Mouse (Mus musculus) heart, postnatal 14 days (tissue): ENCODE measurements around the gene Slc35f4. TPM values are rescaled to one million over a fixed set of nuclear protein-coding genes. Genes with fewer than 3 reads are reported as not detected.
"Not testable (repeated sequence)": the region's sequence is repeated elsewhere in the genome, so short reads cannot be mapped to it uniquely, and the experiment has no call there.

ENCODE experiments used
- DNase-seq, 2 experiments: peaks; one replicate each; pipeline ENCODE4 v3.0.0; 2021 to 2022
- intact Hi-C: fragments of 180-260 bp; cut with DNase I; formaldehyde crosslinking; loops from one replicate; pipeline ENCODE4 v1.15.1; 2025
- microRNA-seq, 2 experiments: library from miRNA; unstranded; fragments of <30 nt; microRNA quantifications; one replicate each; pipeline ENCODE4 v1.2.0; 2021 to 2022
- total RNA-seq, 2 experiments: library from RNA; stranded (reverse); gene quantifications; 2 replicates each; pipeline ENCODE4 v1.2.3; 2021

The Slc35f4 gene
- total RNA-seq, 2 experiments from 2014 or later: not detected

DNA sequence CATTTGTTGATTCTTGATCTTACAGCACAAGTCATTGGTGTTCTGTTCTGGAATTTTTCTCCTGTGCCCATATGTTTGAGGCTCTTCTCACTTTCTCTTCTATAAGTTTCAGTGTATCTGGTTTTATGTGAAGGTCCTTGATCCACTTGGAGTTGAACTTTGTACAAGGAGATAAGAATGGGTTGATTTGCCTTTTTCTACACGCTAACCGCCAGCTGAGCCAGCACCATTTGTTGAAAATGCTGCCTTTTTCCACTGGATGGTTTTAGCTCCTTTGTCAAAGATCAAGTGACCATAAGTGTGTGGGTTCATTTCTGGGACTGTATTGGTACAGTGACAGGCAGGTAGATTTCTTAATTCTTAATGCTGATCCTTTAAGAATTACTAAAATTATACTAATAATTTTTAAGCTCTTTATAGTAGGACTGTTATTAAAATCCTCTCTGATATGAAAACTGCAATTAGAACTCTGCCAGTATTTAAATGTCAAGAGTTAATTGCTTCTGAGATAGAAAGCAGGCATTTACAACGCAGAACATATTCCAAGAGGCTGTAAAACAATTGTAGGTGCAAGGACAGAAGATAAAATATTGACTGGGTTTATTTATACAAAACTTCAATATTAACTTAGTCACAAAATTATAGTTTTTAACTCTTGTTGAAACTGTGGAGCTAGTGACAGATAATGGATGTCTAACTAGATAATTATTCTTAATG lies 235.7 kb downstream of the Slc35f4 start:
- intact Hi-C loops: no loop called here
- DNase-seq: no peak

DNA sequence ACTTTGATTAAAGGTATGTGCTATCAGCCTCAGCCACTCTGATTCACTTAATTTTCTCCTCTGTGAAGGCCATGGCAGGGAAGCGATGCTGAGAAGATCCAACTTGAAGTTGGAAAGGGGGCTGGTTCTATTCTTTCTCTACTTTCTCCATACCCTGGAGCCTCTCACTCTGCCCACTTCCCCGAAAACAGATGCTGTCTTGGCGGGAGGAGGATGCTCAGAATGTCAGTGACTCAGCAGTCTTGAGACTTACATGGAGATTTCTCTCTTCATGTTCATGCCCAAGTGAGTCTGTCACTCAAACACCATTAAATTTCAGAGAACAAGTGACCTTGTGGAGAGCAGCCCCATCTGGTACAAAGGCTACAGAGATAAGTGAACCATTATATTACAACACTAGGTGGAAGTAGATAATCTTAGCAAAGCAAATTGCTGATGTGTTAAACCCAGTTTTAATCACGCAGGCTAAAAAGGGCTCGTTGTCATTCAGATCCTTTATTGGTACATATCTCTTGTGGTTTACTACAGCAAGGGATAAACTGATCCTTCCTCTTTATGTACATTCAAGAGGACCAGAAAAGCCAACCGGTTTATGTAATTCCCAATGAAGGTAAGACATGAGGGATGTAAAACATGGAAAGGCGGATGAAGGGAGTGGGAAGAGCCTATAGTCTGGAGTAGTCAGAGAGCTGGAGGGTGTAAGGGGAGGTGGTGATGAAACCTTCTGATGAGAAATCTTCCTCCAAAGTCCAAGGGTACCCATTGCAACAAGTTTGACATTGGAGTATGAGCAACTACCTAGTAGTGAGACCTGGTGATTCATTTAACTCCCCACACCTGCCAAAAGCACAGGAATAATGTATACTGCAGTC lies 241.8 kb downstream of the Slc35f4 start:
- no peak for DNase-seq
- intact Hi-C loops: no loop called here

DNA sequence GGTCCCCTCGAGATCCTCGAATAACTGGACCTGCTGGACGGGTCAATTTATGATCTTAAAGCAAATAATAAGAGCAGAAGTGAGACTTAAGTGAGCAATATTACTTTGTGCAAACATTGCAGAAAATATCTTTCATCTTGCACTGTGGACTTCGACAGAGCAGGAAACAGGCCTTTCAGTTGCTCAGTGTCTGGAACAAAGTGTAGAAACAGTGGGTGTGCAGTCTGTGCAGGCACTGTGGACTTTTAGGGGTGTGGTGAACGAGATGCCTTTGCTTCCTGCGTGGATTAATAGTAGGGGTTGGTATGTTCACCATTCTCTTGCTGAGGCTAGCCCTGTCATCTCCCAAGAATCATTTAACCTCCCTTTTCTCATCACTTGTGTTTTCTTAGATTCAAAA lies 247.0 kb downstream of the Slc35f4 start:
- intact Hi-C loops: no loop called here
- DNase-seq: no peak

DNA sequence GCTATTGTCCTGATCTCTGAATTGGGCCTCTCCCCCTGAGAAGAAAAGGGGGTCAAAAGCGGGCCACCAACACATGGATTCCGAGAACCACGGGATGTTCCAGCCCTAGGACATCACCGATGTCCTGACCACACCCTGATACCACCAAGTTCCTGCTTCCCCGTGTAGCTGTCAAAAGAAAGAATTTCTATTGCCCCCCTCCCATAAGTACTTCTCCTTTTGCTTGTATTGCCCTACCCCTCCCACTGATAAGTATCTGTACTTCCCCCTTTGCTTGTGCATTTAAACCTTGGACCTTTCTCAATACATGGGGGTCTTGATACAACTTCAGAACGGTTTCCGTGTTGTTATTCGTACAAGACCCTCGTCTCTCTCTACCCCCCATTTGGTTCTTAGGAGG lies 247.4 kb downstream of the Slc35f4 start:
- DNase-seq, intact Hi-C loops: not testable (repeated sequence)

DNA sequence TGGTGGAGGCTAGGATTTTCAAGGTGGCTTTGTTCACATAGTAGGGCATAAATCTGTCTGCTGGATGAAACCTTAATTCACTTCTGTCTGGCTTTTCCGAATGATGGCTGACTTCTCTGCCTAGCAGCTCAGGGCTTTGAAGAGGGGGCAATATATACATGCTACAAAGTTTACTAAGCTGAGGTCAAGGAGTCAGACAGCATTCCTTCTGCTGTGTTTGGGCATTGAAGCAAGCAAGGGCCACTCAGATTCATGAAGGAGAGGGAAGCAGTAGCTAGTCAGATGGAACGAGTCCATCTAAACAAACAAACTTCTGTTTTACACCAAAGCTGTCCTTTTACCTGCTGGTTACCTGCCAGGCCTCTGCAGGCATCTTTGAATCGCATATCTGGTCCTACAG lies 248.2 kb downstream of the Slc35f4 start:
- no peak for DNase-seq
- intact Hi-C loops: no loop called here

DNA sequence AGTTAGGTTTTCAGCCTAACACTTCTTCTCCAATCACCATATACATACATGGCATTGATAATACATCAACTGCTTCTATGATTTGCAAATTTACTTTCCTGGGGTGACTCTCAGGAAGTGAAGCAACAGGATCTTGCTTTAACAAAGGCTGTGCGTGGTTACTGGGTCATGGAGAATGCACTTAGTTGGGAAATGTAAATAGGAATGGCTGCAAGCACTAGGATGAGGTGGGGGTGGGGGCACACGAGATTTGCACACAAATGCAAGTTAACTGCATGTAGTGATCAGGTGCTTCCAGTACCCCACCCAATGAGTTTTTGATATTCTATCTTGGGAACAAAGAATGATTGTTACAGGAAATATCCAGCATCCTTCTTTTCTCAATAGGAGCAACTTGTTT lies 250.5 kb downstream of the Slc35f4 start:
- intact Hi-C loops: no loop called here
- DNase-seq: no peak

DNA sequence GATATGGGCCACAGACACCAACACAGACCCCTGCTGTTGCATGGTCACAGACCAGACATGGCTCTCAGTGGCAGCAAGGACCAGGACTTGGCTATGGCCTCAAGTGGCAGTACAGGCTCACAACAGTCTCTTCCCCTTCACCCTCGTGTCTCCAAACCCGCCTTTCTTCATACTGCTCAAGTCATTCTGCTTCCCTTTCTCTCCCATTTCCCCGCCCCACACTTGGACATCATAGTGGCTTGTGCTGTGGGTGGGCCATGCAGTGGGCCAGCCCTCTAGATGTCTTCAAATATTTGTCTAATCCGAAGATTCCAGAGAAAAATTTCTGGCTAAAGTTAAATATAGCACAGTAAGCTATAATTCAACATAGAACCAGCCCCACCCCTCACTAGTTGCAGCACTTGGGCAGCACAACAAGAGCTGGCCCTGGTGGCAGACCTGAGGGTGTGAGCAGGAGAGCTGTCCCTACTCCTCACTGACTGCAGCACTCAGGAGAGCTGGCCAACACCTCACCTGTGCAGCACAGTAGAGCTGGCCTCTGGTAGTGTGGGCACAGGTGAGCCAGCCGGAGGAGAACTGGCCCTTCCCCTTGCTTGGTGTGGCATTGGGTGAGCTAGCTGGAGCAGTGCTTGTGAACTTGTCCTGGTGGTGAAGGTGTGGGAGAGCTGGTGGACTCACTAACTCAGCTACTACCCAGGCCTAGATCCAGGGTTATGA lies 260.4 kb downstream of the Slc35f4 start:
- intact Hi-C loops: no loop called here

More for the DNA sequence above, 260.4 kb downstream of the Slc35f4 start:
- DNase-seq: no peak

Small RNA genes within 50 kb of the gene (microRNA-seq; reads per million reads assigned to microRNA genes)
- gene Gm22949: 0 reads per million in 2 experiments
